Mouse (Mus musculus) lung, adult 2 months (tissue): ENCODE measurements at regions not wholly inside any gene's neighbourhood (a gene's known extent, or its start where the extent isn't known, plus 50 kb on each side); places are given as distances from the start of the nearest gene placed in this dataset.

ENCODE experiments used
- CTCF ChIP-seq: fragments of 200-500 bp; IDR thresholded peaks from 2 replicates; pipeline ENCODE4 v1.5.1; 2011; ENCODE audit warnings: mild to moderate bottlenecking, low read length, control low read depth; ENCODE audit not compliant: insufficient read depth
- POLR2A ChIP-seq: fragments of 200-500 bp; IDR thresholded peaks from 2 replicates; pipeline ENCODE4 v1.6.1; 2011; ENCODE audit warnings: low read depth, mild to moderate bottlenecking, control low read depth, low read length, borderline replicate concordance; ENCODE audit errors: extremely low read depth

DNA sequence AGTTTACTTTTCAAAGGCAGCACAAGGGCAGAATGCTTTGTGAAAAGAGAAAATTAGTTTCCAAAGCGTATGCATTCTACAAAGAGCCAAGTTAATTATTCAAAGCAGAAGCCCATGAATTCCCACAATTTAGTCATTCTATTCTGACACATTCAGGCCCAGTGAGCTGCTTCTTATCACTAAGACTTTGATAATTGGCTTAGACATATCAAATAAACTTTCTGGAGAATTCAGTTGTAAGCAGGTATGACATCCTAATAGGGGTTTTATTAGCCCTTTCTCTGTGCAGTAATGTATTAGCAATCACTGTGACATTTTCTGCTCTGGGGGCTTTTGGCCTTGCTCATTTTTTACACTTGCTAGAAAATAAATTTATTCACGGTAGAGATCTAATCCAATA is 161.9 kb upstream of the Gm10306 start:
- no peak for TF ChIP-seq POLR2A
- no peak for TF ChIP-seq CTCF
